Mouse (Mus musculus): ENCODE measurements around the gene Zfp78. TPM values are rescaled to one million over a fixed set of nuclear protein-coding genes. Genes with fewer than 3 reads are reported as not detected.
"Not testable (repeated sequence)": the region's sequence is repeated elsewhere in the genome, so short reads cannot be mapped to it uniquely, and the experiment has no call there.

Gene Zfp78
- polyA plus RNA-seq, 1 experiment from 2014 or later = 2.8 TPM

DNA sequence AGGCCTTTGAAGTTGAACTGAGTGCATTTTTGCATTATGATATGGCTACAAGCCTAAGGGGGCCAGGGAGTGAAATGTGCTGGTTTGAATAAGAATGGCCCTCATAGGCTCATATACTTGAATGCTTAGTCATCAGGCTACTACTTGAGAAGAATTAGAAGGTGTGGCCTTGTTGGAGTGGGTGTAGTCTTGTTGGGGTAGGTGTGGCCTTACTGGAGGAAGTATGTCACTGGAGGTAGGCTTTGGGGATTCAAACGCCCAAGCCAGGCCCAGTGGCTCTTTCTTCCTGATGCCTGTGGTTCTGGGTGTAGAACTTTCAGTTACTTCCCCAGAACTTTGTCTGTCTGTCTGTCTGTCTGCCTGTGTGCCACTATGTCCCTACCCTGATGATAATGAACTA is 1.7 kb downstream of the Zfp78 start:
- Histone ChIP-seq H3K9me3 (replicated peaks) (no peaks in the 10 kb centered on the region), H3K36me3 (no peaks in the 10 kb centered on the region), H3K27me3 (no peaks in the 10 kb centered on the region), H3K4me2 (replicated peaks) (no peak overlapping the region), H3K4me3 (no peak overlapping the region), H3K27ac (no peak overlapping the region), H3K4me1 (peaks cover 4% of the 10 kb centered on the region), H3K9ac (no peak overlapping the region)
- ATAC-seq (ENCODE audit: low FRiP score) = no peak
- WGBS = 73% methylated on average over 1 of the region's 1 CpGs

DNA sequence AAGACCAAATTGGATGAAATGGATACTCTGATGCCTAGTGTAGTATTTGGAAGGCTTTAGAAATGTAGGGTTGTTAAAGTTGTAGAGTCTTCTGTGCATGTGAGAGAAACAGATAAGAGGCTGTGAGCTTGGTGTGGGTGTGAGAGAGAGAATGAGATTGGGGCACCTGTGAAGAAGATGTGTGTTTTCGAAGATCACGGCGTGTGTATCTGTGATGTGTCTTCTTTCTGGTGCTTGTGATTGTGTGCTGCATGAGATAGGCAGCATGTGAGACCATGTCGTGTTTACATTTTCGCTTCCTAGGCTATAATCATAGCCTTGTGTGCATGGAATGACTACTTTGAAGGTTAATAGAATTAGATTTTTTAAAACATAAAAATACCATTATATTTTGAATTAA is 4.1 kb downstream of the Zfp78 start:
- Histone ChIP-seq H3K4me2 (replicated peaks) (no peak overlapping the region), H3K27ac (no peak overlapping the region), H3K27me3 (no peaks in the 10 kb centered on the region), H3K9me3 (replicated peaks) (no peaks in the 10 kb centered on the region), H3K4me1 (peaks cover 4% of the 10 kb centered on the region), H3K9ac (no peak overlapping the region), H3K36me3 (no peaks in the 10 kb centered on the region; the same call in 1 of the 2 replicates), H3K4me3 (no peak overlapping the region)
- ATAC-seq (ENCODE audit: low FRiP score) = no peak
- 91% methylated on average over 5 of the region's 5 CpGs for WGBS

DNA sequence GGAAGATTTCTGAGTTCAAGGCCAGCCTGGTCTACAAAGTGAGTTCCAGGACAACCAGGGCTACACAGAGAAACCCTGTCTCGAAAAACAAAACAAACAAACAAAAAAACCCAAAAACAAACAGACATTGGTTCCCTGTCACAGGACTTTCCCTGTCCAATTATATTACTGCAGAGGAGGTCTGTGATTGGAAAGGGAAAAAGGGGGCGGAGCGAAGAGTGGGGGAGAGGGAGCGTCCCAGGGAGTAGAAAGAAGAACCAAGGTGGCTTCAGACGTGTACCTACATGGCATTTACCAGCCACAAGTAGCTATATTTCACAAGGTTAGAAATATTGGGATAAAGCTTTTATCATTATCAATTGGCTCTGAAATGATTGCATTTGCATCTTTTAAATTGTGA is 5.1 kb downstream of the Zfp78 start:
- not testable (repeated sequence) for H3K9me3 ChIP-seq (replicated peaks); H3K4me3 ChIP-seq; H3K36me3 ChIP-seq; H3K9ac ChIP-seq; H3K4me1 ChIP-seq; ATAC-seq (ENCODE audit: low FRiP score); H3K27ac ChIP-seq; H3K4me2 ChIP-seq (replicated peaks); H3K27me3 ChIP-seq
- 84% methylated on average over 5 of the region's 5 CpGs for WGBS

DNA sequence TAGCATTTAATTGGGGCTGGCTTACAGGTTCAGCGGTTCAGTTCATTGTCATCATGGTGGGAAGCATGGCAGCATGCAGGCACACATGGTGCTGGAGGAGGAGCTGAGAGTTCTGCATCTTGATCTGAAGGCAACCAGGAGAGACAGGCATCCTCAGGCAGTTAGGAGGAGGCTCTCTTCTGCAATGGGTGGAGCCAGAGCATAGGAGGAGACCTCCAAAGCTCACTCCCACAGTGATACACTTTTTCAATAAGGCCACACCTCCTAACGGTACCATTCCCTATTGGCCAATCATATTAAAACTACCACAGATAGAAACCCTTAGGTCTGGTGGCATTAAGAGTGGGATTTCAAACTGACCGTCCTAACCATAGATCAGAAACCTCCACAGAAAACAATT is 6.4 kb downstream of the Zfp78 start:
- 87% methylated on average over 3 of the region's 3 CpGs for WGBS
- Histone ChIP-seq H3K27ac (no peak overlapping the region), H3K9ac (no peak overlapping the region), H3K9me3 (replicated peaks) (no peaks in the 10 kb centered on the region), H3K4me1 (no peaks in the 10 kb centered on the region), H3K4me3 (no peak overlapping the region), H3K36me3 (no peaks in the 10 kb centered on the region; the same call in 1 of the 2 replicates), H3K27me3 (no peaks in the 10 kb centered on the region), H3K4me2 (replicated peaks) (no peak overlapping the region)
- ATAC-seq (ENCODE audit: low FRiP score) = no peak

DNA sequence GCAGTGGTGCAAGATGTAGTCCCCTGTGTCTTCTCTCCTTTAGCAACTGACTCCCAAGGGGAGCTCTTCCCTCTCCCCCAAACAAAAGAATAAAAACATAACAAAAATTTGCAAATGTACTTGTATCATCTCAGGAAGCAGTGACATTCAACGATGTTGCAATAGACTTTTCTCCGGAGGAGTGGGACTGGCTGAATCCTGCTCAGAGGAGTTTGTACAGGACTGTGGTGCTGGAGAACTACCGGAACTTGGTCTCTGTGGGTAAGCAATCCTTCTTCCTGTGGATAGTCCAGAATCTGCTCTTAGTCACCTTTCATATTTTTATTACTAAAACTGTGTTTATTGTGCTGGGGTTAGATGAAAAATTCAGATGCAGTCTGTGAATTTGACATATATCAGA is 9.9 kb downstream of the Zfp78 start:
- no peaks in the 10 kb centered on the region for H3K9me3 ChIP-seq (replicated peaks)
- no peaks in the 10 kb centered on the region for H3K4me1 ChIP-seq
- H3K27ac ChIP-seq = no peak overlapping the region
- H3K27me3 ChIP-seq = no peaks in the 10 kb centered on the region
- H3K4me3 ChIP-seq = no peak overlapping the region
- no peak overlapping the region for H3K9ac ChIP-seq
- no peak for ATAC-seq (ENCODE audit: low FRiP score)
- peaks cover 5% of the 10 kb centered on the region for H3K36me3 ChIP-seq
- 90% methylated on average over 3 of the region's 3 CpGs for WGBS
- H3K4me2 ChIP-seq (replicated peaks) = no peak overlapping the region

DNA sequence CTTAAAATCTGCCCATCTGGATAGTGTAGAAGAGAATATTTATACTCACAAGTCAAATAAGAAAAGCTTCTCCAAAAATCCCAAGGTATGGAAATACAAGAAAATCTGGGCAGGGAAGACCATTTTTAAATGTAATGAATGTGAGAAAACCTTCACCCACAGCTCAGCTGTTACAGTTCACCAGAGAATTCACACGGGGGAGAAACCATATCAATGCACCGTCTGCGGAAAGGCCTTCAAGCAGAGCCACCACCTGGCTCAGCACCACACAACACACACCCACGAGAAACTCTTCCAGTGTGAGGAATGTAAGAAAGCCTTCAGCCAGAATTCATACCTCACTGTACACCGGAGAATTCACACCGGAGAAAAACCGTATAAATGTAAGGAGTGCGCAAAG is 15.4 kb downstream of the Zfp78 start:
- ATAC-seq (ENCODE audit: low FRiP score) = no peak
- Histone ChIP-seq H3K9me3 (replicated peaks) (no peaks in the 10 kb centered on the region), H3K9ac (no peak overlapping the region), H3K27me3 (no peaks in the 10 kb centered on the region), H3K4me2 (replicated peaks) (no peak overlapping the region), H3K36me3 (peaks cover 9% of the 10 kb centered on the region; the same call in 1 of the 2 replicates), H3K27ac (no peak overlapping the region), H3K4me3 (no peak overlapping the region), H3K4me1 (peaks cover 4% of the 10 kb centered on the region; the same call in 1 of the 2 replicates)
- WGBS = 89% methylated on average over 8 of the region's 8 CpGs

DNA sequence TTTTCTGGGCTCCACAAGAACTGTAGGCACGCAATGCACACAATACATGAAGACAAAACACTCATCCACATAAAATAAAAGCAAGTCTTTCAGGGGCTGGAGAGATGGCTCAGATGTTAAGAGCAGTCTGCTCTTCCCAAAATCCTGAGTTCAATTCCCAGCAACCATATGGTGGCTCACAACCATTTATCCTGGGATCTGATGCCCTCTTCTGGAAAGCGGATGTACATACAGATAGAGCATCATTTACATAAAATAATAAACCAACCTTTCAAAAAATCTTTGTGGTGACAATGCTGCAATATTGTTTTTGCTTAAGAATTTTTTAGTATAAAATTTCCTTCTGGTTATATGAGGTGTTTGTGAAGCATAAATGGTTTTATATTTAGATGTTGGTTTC is 18.4 kb downstream of the Zfp78 start:
- H3K4me2 ChIP-seq (replicated peaks) = no peak overlapping the region
- no peak overlapping the region for H3K9ac ChIP-seq
- no peaks in the 10 kb centered on the region for H3K9me3 ChIP-seq (replicated peaks)
- WGBS = 75% methylated on average over 2 of the region's 2 CpGs
- H3K4me1 ChIP-seq = peaks cover 14% of the 10 kb centered on the region
- no peak overlapping the region for H3K4me3 ChIP-seq
- no peak for ATAC-seq (ENCODE audit: low FRiP score)
- H3K27ac ChIP-seq = no peak overlapping the region
- H3K27me3 ChIP-seq = no peaks in the 10 kb centered on the region
- 0 out of 2 replicates have a peak, but pooled peaks cover 4% of the 10 kb centered on the region for H3K36me3 ChIP-seq

DNA sequence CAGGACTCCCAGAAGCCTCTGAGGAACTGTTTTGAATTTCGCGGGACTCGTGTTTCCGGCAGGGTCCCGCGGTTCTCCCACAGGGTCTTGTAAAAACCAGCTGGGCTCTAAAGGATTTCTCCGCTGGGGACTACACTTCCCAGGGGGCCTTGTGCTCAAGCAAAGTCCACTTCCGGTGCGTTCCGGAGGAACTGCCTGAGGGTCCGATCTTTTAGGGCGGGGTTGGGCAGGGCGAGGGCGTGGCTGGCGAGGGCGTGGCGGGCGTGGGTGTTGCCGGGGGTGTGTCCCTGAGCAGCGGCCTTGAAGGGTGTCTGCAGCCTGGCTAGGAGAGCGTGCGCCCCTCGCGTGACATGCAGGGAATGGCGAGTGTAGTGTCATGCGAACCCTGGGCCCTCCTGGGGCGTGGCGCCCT is 20.0 kb downstream of the Zfp78 start, which contains the start of gene Zfp28:
TSS of gene Zfp28 (plus strand) at position 252 of the 412 bp plus-strand sequence.
- peak; percentile 97 for ATAC-seq (ENCODE audit: low FRiP score)
- WGBS = under 1% methylated on average over 28 of the region's 28 CpGs
- H3K27ac ChIP-seq = peak within 1 kb of the TSS; percentile 67; the same call in 1 of the 2 replicates

DNA sequence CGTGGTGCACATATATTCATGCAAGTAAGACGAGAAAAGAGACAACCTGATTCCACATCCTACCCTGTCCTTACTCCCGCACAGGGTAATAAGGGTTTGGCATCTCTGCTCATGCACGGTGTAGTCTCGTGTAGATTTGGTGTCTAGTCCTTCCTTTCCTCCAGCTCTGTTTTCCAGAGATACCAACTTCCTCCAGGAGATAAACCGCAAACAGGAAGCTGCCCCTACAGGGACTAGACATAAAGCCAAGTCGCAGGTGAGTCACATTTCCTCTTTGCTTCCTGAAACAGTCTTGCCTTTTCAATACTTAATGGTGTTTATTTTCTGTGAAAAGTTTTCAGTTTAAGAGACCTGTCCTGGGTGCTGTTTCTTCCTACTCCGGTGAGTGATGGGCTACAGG is 20.9 kb downstream of the Zfp78 start:
- peak overlapping the region; percentile 78; the same call in 1 of the 2 replicates for H3K9ac ChIP-seq
- peaks cover 6% of the 10 kb centered on the region; the same call in 1 of the 2 replicates for H3K36me3 ChIP-seq
- no peak overlapping the region for H3K27ac ChIP-seq
- peaks cover 14% of the 10 kb centered on the region for H3K4me1 ChIP-seq
- peak; percentile 17; the same call in 1 of the 2 replicates for ATAC-seq (ENCODE audit: low FRiP score)
- H3K4me2 ChIP-seq (replicated peaks) = peak overlapping the region; percentile 84
- H3K9me3 ChIP-seq (replicated peaks) = no peaks in the 10 kb centered on the region
- 82% methylated on average over 8 of the region's 8 CpGs for whole genome bisulfite sequencing
- no peaks in the 10 kb centered on the region for H3K27me3 ChIP-seq
- H3K4me3 ChIP-seq = peak overlapping the region; percentile 69

More for the DNA sequence above, 20.0 kb downstream of the Zfp78 start, which contains the start of gene Zfp28:
- Histone ChIP-seq H3K4me2 (replicated peaks) (peak within 1 kb of the TSS; percentile 84), H3K9ac (peak within 1 kb of the TSS; percentile 78), H3K4me3 (peak within 1 kb of the TSS; percentile 69), H3K4me1 (peaks cover 14% of the 10 kb centered on the region), H3K36me3 (peaks cover 9% of the 10 kb centered on the region; the same call in 1 of the 2 replicates), H3K9me3 (replicated peaks) (no peaks in the 10 kb centered on the region), H3K27me3 (no peaks in the 10 kb centered on the region)

DNA sequence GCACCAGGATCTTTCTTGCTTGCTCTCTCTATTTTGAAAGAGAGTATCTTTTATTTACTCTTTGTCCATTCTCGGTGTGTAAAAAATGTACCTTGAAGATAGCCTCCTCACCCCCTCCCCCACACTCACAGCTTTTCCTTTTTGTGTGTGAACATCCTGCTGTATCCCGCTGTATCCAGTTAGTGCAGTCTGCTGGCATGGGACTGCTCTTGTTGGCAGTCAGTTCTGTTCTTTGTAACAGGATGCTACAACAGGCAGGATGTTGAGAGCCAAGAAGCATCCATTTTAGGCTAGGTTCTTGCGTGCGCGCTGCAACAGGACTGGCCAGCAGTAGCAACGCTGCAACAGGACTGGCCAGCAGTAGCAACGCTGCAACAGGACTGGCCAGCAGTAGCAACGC is 23.9 kb downstream of the Zfp78 start:
- Histone ChIP-seq H3K27ac (no peak overlapping the region), H3K4me3 (no peak overlapping the region), H3K27me3 (no peaks in the 10 kb centered on the region), H3K4me1 (peaks cover 14% of the 10 kb centered on the region), H3K9me3 (replicated peaks) (no peaks in the 10 kb centered on the region), H3K36me3 (peaks cover 36% of the 10 kb centered on the region), H3K9ac (no peak overlapping the region), H3K4me2 (replicated peaks) (no peak overlapping the region)
- WGBS = 92% methylated on average over 8 of the region's 8 CpGs
- ATAC-seq (ENCODE audit: low FRiP score) = no peak

DNA sequence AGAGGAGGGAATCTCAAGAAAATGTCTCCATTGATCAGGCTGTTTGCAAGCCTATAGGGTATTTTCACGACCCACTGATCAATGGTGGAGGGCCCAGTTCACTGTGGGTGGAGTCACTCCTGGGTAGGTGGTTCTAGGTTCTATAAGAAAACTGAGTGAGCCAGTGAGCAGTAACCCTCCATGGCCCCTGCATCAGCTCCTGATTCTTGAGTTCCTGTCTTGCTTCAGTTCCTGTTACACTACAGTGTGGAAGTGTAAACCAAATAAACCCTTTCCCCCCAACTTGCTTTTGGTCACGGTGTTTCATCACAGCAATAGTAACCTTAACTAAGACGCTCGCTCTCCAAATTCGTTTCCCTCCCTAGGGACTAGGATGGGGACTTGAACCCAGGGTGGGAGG is 25.9 kb downstream of the Zfp78 start:
- Histone ChIP-seq H3K9me3 (replicated peaks) (no peaks in the 10 kb centered on the region), H3K4me3 (no peak overlapping the region), H3K27me3 (no peaks in the 10 kb centered on the region), H3K9ac (no peak overlapping the region), H3K27ac (no peak overlapping the region), H3K4me2 (replicated peaks) (no peak overlapping the region), H3K4me1 (peaks cover 5% of the 10 kb centered on the region), H3K36me3 (peaks cover 55% of the 10 kb centered on the region)
- WGBS = 86% methylated on average over 5 of the region's 5 CpGs
- ATAC-seq (ENCODE audit: low FRiP score) = no peak

DNA sequence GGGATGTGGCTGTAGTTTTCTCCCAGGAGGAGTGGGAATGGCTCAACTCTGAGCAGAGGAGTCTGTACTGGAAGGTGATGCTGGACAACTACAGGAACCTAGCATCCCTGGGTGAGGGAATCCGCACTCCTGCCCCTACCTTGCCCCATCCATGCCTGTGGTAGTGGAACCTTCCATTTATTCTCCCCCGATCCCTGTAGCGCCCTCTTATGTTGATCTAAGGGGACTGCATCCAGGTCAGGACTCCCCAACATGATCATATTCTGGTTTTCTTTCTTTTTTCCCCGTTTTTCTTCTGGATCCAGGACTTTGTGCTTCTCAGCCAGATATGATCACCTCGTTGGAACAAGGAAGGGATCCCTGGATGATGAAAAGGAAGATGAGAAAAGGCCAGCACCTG is 26.4 kb downstream of the Zfp78 start:
- Histone ChIP-seq H3K4me1 (peaks cover 2% of the 10 kb centered on the region; the same call in 1 of the 2 replicates), H3K36me3 (peaks cover 60% of the 10 kb centered on the region), H3K4me3 (no peak overlapping the region), H3K27ac (no peak overlapping the region), H3K27me3 (no peaks in the 10 kb centered on the region), H3K4me2 (replicated peaks) (no peak overlapping the region), H3K9me3 (replicated peaks) (no peaks in the 10 kb centered on the region), H3K9ac (no peak overlapping the region)
- ATAC-seq (ENCODE audit: low FRiP score) = no peak
- WGBS = 65% methylated on average over 5 of the region's 5 CpGs
